Mouse (Mus musculus): ENCODE results near the gene Setd1a. TPM values are rescaled to one million over a fixed set of nuclear protein-coding genes. Genes with fewer than 3 reads are reported as not detected.

Gene Setd1a
- total and polyA plus RNA-seq, 3 experiments, result 9.1 to 104 (median 103) TPM

GRCm38 (mm10) chr7:127797076-127797845 lies 20.8 kb downstream of the Setd1a start:
- ATAC-seq (ENCODE audit: extremely low read depth, insufficient number of reproducible peaks, low FRiP score, poor library complexity, severe bottlenecking) (no peak), DNase-seq (ENCODE audit: low spot score) (no peak)
- peaks cover 97% of the 10 kb centered on the region for H3K36me3 ChIP-seq (replicated peaks)
- H3K4me1 ChIP-seq (ENCODE audit: insufficient read depth, low read depth, low read length), result peaks cover 48% of the 10 kb centered on the region
- no peaks in the 10 kb centered on the region for H3K27me3 ChIP-seq (ENCODE audit: insufficient read depth, low read length)
- H3K9me3 ChIP-seq (replicated peaks), result no peaks in the 10 kb centered on the region
- H3K4me3 ChIP-seq (ENCODE audit: low read depth, low read length), result no peak overlapping the region
- TF ChIP-seq CTCF (IDR thresholded peaks at IDR 0.05; ENCODE audit: low read depth, low read length), result no peak
- TF ChIP-seq POLR2AphosphoS5 (IDR thresholded peaks at IDR 0.05; ENCODE audit: insufficient replicate concordance, low read depth, low read length), result no peak
- no peak for TF ChIP-seq GATA1 (IDR thresholded peaks at IDR 0.05; ENCODE audit: borderline replicate concordance, low read length)
- no peak for TF ChIP-seq TAL1 (conservative IDR thresholded peaks at IDR 0.05; ENCODE audit: low read depth, low read length)

- ATAC-seq (ENCODE audit: extremely low read depth, insufficient number of reproducible peaks, low FRiP score, poor library complexity, severe bottlenecking) (no peak), DNase-seq (ENCODE audit: low spot score) (no peak)
- TF ChIP-seq GATA2 (IDR thresholded peaks at IDR 0.05; ENCODE audit: borderline replicate concordance, low read depth, low read length) (no peak), CTCF (IDR thresholded peaks at IDR 0.05; ENCODE audit: low read depth, low read length) (no peak), GATA1 (IDR thresholded peaks at IDR 0.05; ENCODE audit: borderline replicate concordance, low read length) (no peak), POLR2AphosphoS5 (IDR thresholded peaks at IDR 0.05; ENCODE audit: insufficient replicate concordance, low read depth, low read length) (no peak), TAL1 (conservative IDR thresholded peaks at IDR 0.05; ENCODE audit: low read depth, low read length) (no peak)
- H3K27me3 ChIP-seq (ENCODE audit: insufficient read depth, low read length), result no peaks in the 10 kb centered on the region
- peaks cover 54% of the 10 kb centered on the region for H3K4me1 ChIP-seq (ENCODE audit: insufficient read depth, low read depth, low read length)
- H3K36me3 ChIP-seq (replicated peaks), result peaks cover 97% of the 10 kb centered on the region
- no peak overlapping the region for H3K4me3 ChIP-seq (ENCODE audit: low read depth, low read length)
- no peaks in the 10 kb centered on the region for H3K9me3 ChIP-seq (replicated peaks)
Measured at GRCm38 (mm10) chr7:127798591-127798990, 22.1 kb downstream of the Setd1a start.

- H3K36me3 ChIP-seq (replicated peaks), result peaks cover 98% of the 10 kb centered on the region
- H3K4me3 ChIP-seq (ENCODE audit: low read depth, low read length), result no peak overlapping the region
- DNase-seq (ENCODE audit: low spot score) (no peak), ATAC-seq (ENCODE audit: extremely low read depth, insufficient number of reproducible peaks, low FRiP score, poor library complexity, severe bottlenecking) (no peak)
- no peak for TF ChIP-seq GATA1 (IDR thresholded peaks at IDR 0.05; ENCODE audit: borderline replicate concordance, low read length)
- TF ChIP-seq CTCF (IDR thresholded peaks at IDR 0.05; ENCODE audit: low read depth, low read length), result no peak
- no peak for TF ChIP-seq TAL1 (conservative IDR thresholded peaks at IDR 0.05; ENCODE audit: low read depth, low read length)
- TF ChIP-seq POLR2AphosphoS5 (IDR thresholded peaks at IDR 0.05; ENCODE audit: insufficient replicate concordance, low read depth, low read length), result no peak
- no peak for TF ChIP-seq GATA2 (IDR thresholded peaks at IDR 0.05; ENCODE audit: borderline replicate concordance, low read depth, low read length)
- no peaks in the 10 kb centered on the region for H3K9me3 ChIP-seq (replicated peaks)
- H3K4me1 ChIP-seq (ENCODE audit: insufficient read depth, low read depth, low read length), result peaks cover 60% of the 10 kb centered on the region
- no peaks in the 10 kb centered on the region for H3K27me3 ChIP-seq (ENCODE audit: insufficient read depth, low read length)
Measured at GRCm38 (mm10) chr7:127799211-127799610, 22.7 kb downstream of the Setd1a start.

GRCm38 (mm10) chr7:127799738-127800137 lies 23.3 kb downstream of the Setd1a start:
- DNase-seq (ENCODE audit: low spot score) (no peak), ATAC-seq (ENCODE audit: extremely low read depth, insufficient number of reproducible peaks, low FRiP score, poor library complexity, severe bottlenecking) (no peak)
- no peaks in the 10 kb centered on the region for H3K27me3 ChIP-seq (ENCODE audit: insufficient read depth, low read length)
- no peaks in the 10 kb centered on the region for H3K9me3 ChIP-seq (replicated peaks)
- H3K36me3 ChIP-seq (replicated peaks), result peaks cover 98% of the 10 kb centered on the region
- no peak overlapping the region for H3K4me3 ChIP-seq (ENCODE audit: low read depth, low read length)
- TF ChIP-seq GATA2 (IDR thresholded peaks at IDR 0.05; ENCODE audit: borderline replicate concordance, low read depth, low read length) (no peak), CTCF (IDR thresholded peaks at IDR 0.05; ENCODE audit: low read depth, low read length) (no peak), GATA1 (IDR thresholded peaks at IDR 0.05; ENCODE audit: borderline replicate concordance, low read length) (no peak), POLR2AphosphoS5 (IDR thresholded peaks at IDR 0.05; ENCODE audit: insufficient replicate concordance, low read depth, low read length) (no peak), TAL1 (conservative IDR thresholded peaks at IDR 0.05; ENCODE audit: low read depth, low read length) (no peak)
- H3K4me1 ChIP-seq (ENCODE audit: insufficient read depth, low read depth, low read length), result peaks cover 65% of the 10 kb centered on the region

GRCm38 (mm10) chr7:127800435-127801009 lies 24.1 kb downstream of the Setd1a start, which contains the start of gene Hsd3b7:
TSS of gene Hsd3b7 (plus strand) at chr7:127800604.
- no peak for TF ChIP-seq GATA2 (IDR thresholded peaks at IDR 0.05; ENCODE audit: borderline replicate concordance, low read depth, low read length)
- peak; percentile 86 for TF ChIP-seq CTCF (IDR thresholded peaks at IDR 0.05; ENCODE audit: low read depth, low read length)
- DNase-seq (ENCODE audit: low spot score), result peak; percentile 93
- ATAC-seq (ENCODE audit: extremely low read depth, insufficient number of reproducible peaks, low FRiP score, poor library complexity, severe bottlenecking), result peak; percentile 84
- Histone ChIP-seq H3K9me3 (replicated peaks) (no peaks in the 10 kb centered on the region), H3K4me3 (ENCODE audit: low read depth, low read length) (peak within 1 kb of the TSS; percentile 68), H3K36me3 (replicated peaks) (peaks cover 90% of the 10 kb centered on the region), H3K27me3 (ENCODE audit: insufficient read depth, low read length) (no peaks in the 10 kb centered on the region), H3K4me1 (ENCODE audit: insufficient read depth, low read depth, low read length) (peaks cover 73% of the 10 kb centered on the region)

GRCm38 (mm10) chr7:127801010-127801621 lies 24.6 kb downstream of the Setd1a start:
- TF ChIP-seq TAL1 (conservative IDR thresholded peaks at IDR 0.05; ENCODE audit: low read depth, low read length) (no peak), CTCF (IDR thresholded peaks at IDR 0.05; ENCODE audit: low read depth, low read length) (no peak), GATA2 (IDR thresholded peaks at IDR 0.05; ENCODE audit: borderline replicate concordance, low read depth, low read length) (no peak), GATA1 (IDR thresholded peaks at IDR 0.05; ENCODE audit: borderline replicate concordance, low read length) (no peak), POLR2AphosphoS5 (IDR thresholded peaks at IDR 0.05; ENCODE audit: insufficient replicate concordance, low read depth, low read length) (no peak)
- Histone ChIP-seq H3K36me3 (replicated peaks) (peaks cover 84% of the 10 kb centered on the region), H3K9me3 (replicated peaks) (no peaks in the 10 kb centered on the region), H3K27me3 (ENCODE audit: insufficient read depth, low read length) (no peaks in the 10 kb centered on the region), H3K4me1 (ENCODE audit: insufficient read depth, low read depth, low read length) (peaks cover 74% of the 10 kb centered on the region), H3K4me3 (ENCODE audit: low read depth, low read length) (peak overlapping the region; percentile 68)
- ATAC-seq (ENCODE audit: extremely low read depth, insufficient number of reproducible peaks, low FRiP score, poor library complexity, severe bottlenecking), result no peak
- DNase-seq (ENCODE audit: low spot score), result no peak

Data from G1E (cell line).